Mouse (Mus musculus) intestine, postnatal 0 days (tissue): ENCODE results near the gene Zkscan4. TPM values are rescaled to one million over a fixed set of nuclear protein-coding genes. Genes with fewer than 3 reads are reported as not detected.
A peak's percentile ranks its signal among the peaks of the same experiment; 100 is the strongest.
"Not testable (repeated sequence)": the region's sequence is repeated elsewhere in the genome, so short reads cannot be mapped to it uniquely, and the experiment has no call there.

Source experiments
- ATAC-seq: fragments of 200-750 bp; cut with Nextera tagmentation; 2 replicates; pipeline ENCODE4 v1.8.0; 2017; ENCODE audit warnings: mild to moderate bottlenecking, moderate TSS enrichment, moderate library complexity
- H3K27ac ChIP-seq: fragments of 300-500 bp; sonication (generic); 2 replicates; pipeline ENCODE4 v1.5.1; 2014; ENCODE audit warnings: mild to moderate bottlenecking, low read depth, low read length, moderate library complexity
- H3K27me3 ChIP-seq: fragments of 300-500 bp; sonication (generic); replicated peaks from 2 replicates; pipeline ENCODE4 v1.6.1; 2014; ENCODE audit warnings: low read length, mixed read lengths; ENCODE audit not compliant: control insufficient read depth, insufficient read depth
- H3K36me3 ChIP-seq: fragments of 300-500 bp; sonication (generic); 2 replicates; pipeline ENCODE4 v1.6.1; 2014; ENCODE audit warnings: mild to moderate bottlenecking, moderate library complexity; ENCODE audit not compliant: control insufficient read depth, insufficient read depth
- H3K4me1 ChIP-seq: fragments of 300-500 bp; sonication (generic); replicated peaks from 2 replicates; pipeline ENCODE4 v1.6.1; 2014; ENCODE audit warnings: antibody characterized with exemption, low read length, mixed read lengths; ENCODE audit not compliant: control insufficient read depth, insufficient read depth
- H3K4me2 ChIP-seq: fragments of 300-500 bp; sonication (generic); replicated peaks from 2 replicates; pipeline ENCODE4 v1.6.1; 2014; ENCODE audit warnings: low read depth, mild to moderate bottlenecking, moderate library complexity
- H3K4me3 ChIP-seq: fragments of 300-500 bp; sonication (generic); 2 replicates; pipeline ENCODE4 v1.5.1; 2014; ENCODE audit warnings: low read depth, low read length
- H3K9ac ChIP-seq: fragments of 300-500 bp; sonication (generic); 2 replicates; pipeline ENCODE4 v1.6.1; 2014; ENCODE audit warnings: mild to moderate bottlenecking, low read depth, low read length
- H3K9me3 ChIP-seq: fragments of 300-500 bp; sonication (generic); 2 replicates; pipeline ENCODE4 v1.6.1; 2016; ENCODE audit warnings: mixed run types; ENCODE audit not compliant: control insufficient read depth
- CTCF ChIP-seq: sonication (generic); IDR thresholded peaks from 2 replicates; pipeline ENCODE4 v1.5.1; 2016; ENCODE audit warnings: low read depth, mild to moderate bottlenecking, control low read depth, antibody characterized with exemption, moderate library complexity
- WGBS: fragments of 180-500 bp; shearing (Covaris S2); extraction: QIAGEN DNeasy Blood & Tissue Kit; methylation state at CpG from one replicate; pipeline ENCODE4 v1.1.7; 2014; 5-methylcytosine and 5-hydroxymethylcytosine counted together
- microRNA counts: library from miRNA; unstranded; fragments of <30 nt; microRNA quantifications from one replicate; lab custom pipeline; 2016
- microRNA-seq: library from miRNA; unstranded; fragments of <30 nt; microRNA quantifications from one replicate; pipeline ENCODE4, GENCODE M21; 2016
- polyA plus RNA-seq: library from polyadenylated mRNA; unstranded; fragments of >200 nt; fragmentation: Nextera tagmentation; extraction: Ambion mirVana; gene quantifications from 2 replicates; pipeline ENCODE4 v1.2.1, GENCODE M21; 2015

The Zkscan4 gene
- polyA plus RNA-seq, 1 experiment from 2014 or later: 2.3 TPM

- no peak within 1 kb of the TSS for H3K4me3 ChIP-seq
- 93% methylated on average over 21 of the region's 21 CpGs for WGBS
- no peak within 1 kb of the TSS for H3K4me2 ChIP-seq
- no peak within 1 kb of the TSS for H3K9ac ChIP-seq
- no peaks in the 10 kb centered on the region for H3K4me1 ChIP-seq
- H3K9me3 ChIP-seq: no peaks in the 10 kb centered on the region
- ATAC-seq: no peak
- TF ChIP-seq CTCF: no peak
- no peak within 1 kb of the TSS for H3K27ac ChIP-seq
- no peaks in the 10 kb centered on the region for H3K36me3 ChIP-seq
- H3K27me3 ChIP-seq: no peaks in the 10 kb centered on the region
Observed at GRCm38 (mm10) chr13:21495080-21495479, 16.4 kb downstream of the Zkscan4 start, which contains the start of gene AK157302. Gene AK157302 (plus strand): TSS chr13:21495223.

GRCm38 (mm10) chr13:21501182-21501581 lies 22.5 kb downstream of the Zkscan4 start, which contains the start of gene Gm11273:
Gene Gm11273 (minus strand): TSS chr13:21501418.
- not testable (repeated sequence) for H3K4me2 ChIP-seq, ATAC-seq
- WGBS: 92% methylated on average over 16 of the region's 17 CpGs

GRCm38 (mm10) chr13:21502296-21502695 lies 23.6 kb downstream of the Zkscan4 start:
- no peak overlapping the region for H3K27ac ChIP-seq
- ATAC-seq: no peak
- no peaks in the 10 kb centered on the region for H3K27me3 ChIP-seq
- H3K4me2 ChIP-seq: no peak overlapping the region
- H3K4me1 ChIP-seq: no peaks in the 10 kb centered on the region
- H3K9ac ChIP-seq: no peak overlapping the region
- 90% methylated on average over 5 of the region's 5 CpGs for WGBS
- H3K36me3 ChIP-seq: no peaks in the 10 kb centered on the region
- TF ChIP-seq CTCF: no peak
- no peak overlapping the region for H3K4me3 ChIP-seq
- H3K9me3 ChIP-seq: no peaks in the 10 kb centered on the region

More at GRCm38 (mm10) chr13:21501182-21501581, 22.5 kb downstream of the Zkscan4 start, which contains the start of gene Gm11273:
- H3K4me1 ChIP-seq, H3K27me3 ChIP-seq, H3K9me3 ChIP-seq, H3K27ac ChIP-seq, H3K9ac ChIP-seq, H3K36me3 ChIP-seq, H3K4me3 ChIP-seq: not testable (repeated sequence)

GRCm38 (mm10) chr13:21506221-21506649 lies 27.5 kb downstream of the Zkscan4 start:
- no peaks in the 10 kb centered on the region for H3K27me3 ChIP-seq
- H3K4me2 ChIP-seq: peak overlapping the region; percentile 40
- WGBS: 0% methylated on average over 21 of the region's 21 CpGs
- H3K9ac ChIP-seq: peak overlapping the region; percentile 41; the same call in 1 of the 2 replicates
- H3K4me3 ChIP-seq: peak overlapping the region; percentile 58
- no peaks in the 10 kb centered on the region for H3K4me1 ChIP-seq
- no peaks in the 10 kb centered on the region for H3K9me3 ChIP-seq
- no peaks in the 10 kb centered on the region for H3K36me3 ChIP-seq
- ATAC-seq: peak; percentile 98
- no peak for TF ChIP-seq CTCF
- peak overlapping the region; percentile 55; the same call in 1 of the 2 replicates for H3K27ac ChIP-seq

- peak overlapping the region; percentile 88 for H3K4me3 ChIP-seq
- H3K4me1 ChIP-seq: no peaks in the 10 kb centered on the region
- no peak for ATAC-seq
- no peak overlapping the region for H3K27ac ChIP-seq
- WGBS: 40% methylated on average over 7 of the region's 7 CpGs
- no peak for TF ChIP-seq CTCF
- no peaks in the 10 kb centered on the region for H3K9me3 ChIP-seq
- H3K27me3 ChIP-seq: no peaks in the 10 kb centered on the region
- no peak overlapping the region for H3K9ac ChIP-seq
- H3K36me3 ChIP-seq: peaks cover 9% of the 10 kb centered on the region
- H3K4me2 ChIP-seq: peak overlapping the region; percentile 73
Observed at GRCm38 (mm10) chr13:21530136-21530535, 51.4 kb downstream of the Zkscan4 start.

- TF ChIP-seq CTCF: peak; percentile 31; the same call in 1 of the 2 replicates
- Histone ChIP-seq H3K4me1 (no peaks in the 10 kb centered on the region), H3K4me2 (peak within 1 kb of the TSS; percentile 73), H3K36me3 (peaks cover 7% of the 10 kb centered on the region), H3K27ac (peak within 1 kb of the TSS; percentile 86), H3K27me3 (no peaks in the 10 kb centered on the region), H3K4me3 (peak within 1 kb of the TSS; percentile 88), H3K9ac (peak within 1 kb of the TSS; percentile 96), H3K9me3 (no peaks in the 10 kb centered on the region)
- under 1% methylated on average over 39 of the region's 39 CpGs for WGBS
- ATAC-seq: peak; percentile 97
Observed at GRCm38 (mm10) chr13:21530781-21531201, 52.1 kb downstream of the Zkscan4 start, which contains the start of gene Zkscan8. Gene Zkscan8 (minus strand): TSS chr13:21531120.

MicroRNAs encoded within 50 kb of the gene (microRNA counts, 519-probe panel; counts per million panel counts)
- 3,802 counts per million, percentile 52 among the panel's probes with 10 or more counts for microRNA mmu-miR-1896 (lab: Ali Mortazavi, UCI)

Small RNA genes lying within 50 kb of the gene (microRNA-seq; reads per million reads assigned to microRNA genes)
- not detected for gene Mir1896

Other genes with a start within 250 kb of the Zkscan4 start
- not detected in 2 replicates for gene Gpx5, start 186.2 kb upstream of the Zkscan4 start, polyA plus RNA-seq
- gene Gpx6, start 166.8 kb upstream of the Zkscan4 start, polyA plus RNA-seq: not detected in 2 replicates
- gene Olfr1367, start 132.0 kb upstream of the Zkscan4 start, polyA plus RNA-seq: not detected in 2 replicates
- gene Zscan12, start 116.1 kb upstream of the Zkscan4 start, polyA plus RNA-seq: 3.5 and 3.9 TPM in 2 replicates
- gene Zkscan3, start 76.2 kb upstream of the Zkscan4 start, polyA plus RNA-seq: 37.1 and 40.6 TPM in 2 replicates
- gene Pgbd1, start 37.8 kb upstream of the Zkscan4 start, polyA plus RNA-seq: 0.47 and 0.60 TPM in 2 replicates
- gene Zscan26, start 25.2 kb upstream of the Zkscan4 start, polyA plus RNA-seq: 11.4 and 14.7 TPM in 2 replicates
- 2.1 and 2.7 TPM in 2 replicates for gene Nkapl, start 10.4 kb upstream of the Zkscan4 start, polyA plus RNA-seq
- gene Gm10065, start 534 bp downstream of the Zkscan4 start, polyA plus RNA-seq: not detected in 2 replicates
- gene AK157302, start 16.3 kb downstream of the Zkscan4 start, polyA plus RNA-seq: 0.12 and 0.30 TPM in 2 replicates
- gene Gm11273, start 22.5 kb downstream of the Zkscan4 start, polyA plus RNA-seq: 14.1 and 19.3 TPM in 2 replicates
- 1.6 and 2.0 TPM in 2 replicates for gene Zkscan8, start 52.2 kb downstream of the Zkscan4 start, polyA plus RNA-seq
- gene Olfr1366, start 63.9 kb downstream of the Zkscan4 start, polyA plus RNA-seq: 0.14 TPM in 1 of 2 replicates, not detected in the other
- gene Olfr1535, start 81.0 kb downstream of the Zkscan4 start, polyA plus RNA-seq: not detected in 2 replicates
- gene Olfr1364, start 102.9 kb downstream of the Zkscan4 start, polyA plus RNA-seq: not detected in 2 replicates
- gene Olfr1362, start 135.1 kb downstream of the Zkscan4 start, polyA plus RNA-seq: not detected in 2 replicates
- gene Olfr11, start 163.6 kb downstream of the Zkscan4 start, polyA plus RNA-seq: 0.04 TPM in 1 of 2 replicates, not detected in the other
- not detected in 2 replicates for gene Olfr1361, start 184.5 kb downstream of the Zkscan4 start, polyA plus RNA-seq
- gene Olfr1360, start 198.5 kb downstream of the Zkscan4 start, polyA plus RNA-seq: not detected in 2 replicates
- not detected in 2 replicates for gene Olfr1359, start 219.2 kb downstream of the Zkscan4 start, polyA plus RNA-seq
- 1.9 TPM in 1 of 2 replicates, not detected in the other for gene Hist1h2bl, start 237.2 kb downstream of the Zkscan4 start, polyA plus RNA-seq
- gene Hist1h2ai, start 237.5 kb downstream of the Zkscan4 start, polyA plus RNA-seq: 6.1 and 12.0 TPM in 2 replicates
- gene Hist1h3h, start 238.8 kb downstream of the Zkscan4 start, polyA plus RNA-seq: 2.4 and 2.9 TPM in 2 replicates
- 0.51 and 0.76 TPM in 2 replicates for gene Hist1h2bm, start 243.1 kb downstream of the Zkscan4 start, polyA plus RNA-seq